Mouse (Mus musculus): ENCODE measurements around the gene Itih1.

Gene Itih1

DNA sequence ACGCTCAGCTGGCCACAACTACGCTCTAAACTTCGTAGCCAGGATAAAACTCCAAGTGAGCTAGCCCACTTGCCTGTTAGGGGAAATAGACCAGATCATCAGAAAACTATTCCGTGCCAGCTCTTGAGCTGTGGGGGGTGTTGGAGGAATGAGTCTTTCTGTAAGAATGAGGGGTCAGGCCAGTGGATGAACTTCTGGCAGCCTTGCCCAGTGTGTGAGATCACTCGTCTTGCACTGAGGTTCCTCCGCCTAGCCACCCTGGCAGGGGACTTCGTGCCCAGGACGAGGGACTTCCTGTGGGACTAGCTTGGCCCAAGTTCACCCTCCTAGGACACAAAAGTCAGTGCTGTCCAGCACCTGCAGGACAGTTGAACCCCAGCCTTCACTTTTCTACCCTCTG is 38.8 kb downstream of the Itih1 start:
- DNase-seq (ENCODE audit: low read depth), result no peak

DNA sequence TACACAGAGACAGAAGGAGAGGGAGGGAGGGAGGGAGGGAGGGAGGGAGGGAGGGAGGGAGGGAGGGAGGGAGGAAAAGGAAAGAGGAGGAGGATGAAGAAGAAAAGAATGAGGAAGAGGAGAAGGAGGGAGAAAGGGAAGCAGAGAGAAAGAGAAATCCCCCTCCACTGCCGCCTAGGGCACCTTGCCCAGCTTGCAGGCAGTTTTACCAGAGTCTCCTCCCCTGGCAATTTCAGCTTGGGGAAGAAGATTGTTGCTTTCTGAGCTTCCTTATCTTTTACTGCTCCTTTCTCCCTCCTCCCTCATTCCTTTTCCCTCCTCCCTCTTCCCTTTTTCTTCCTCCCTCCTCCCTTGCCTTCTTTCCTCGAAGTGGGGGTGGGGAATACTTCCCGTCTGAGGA is 40.1 kb downstream of the Itih1 start:
- DNase-seq (ENCODE audit: low read depth), result no peak

DNA sequence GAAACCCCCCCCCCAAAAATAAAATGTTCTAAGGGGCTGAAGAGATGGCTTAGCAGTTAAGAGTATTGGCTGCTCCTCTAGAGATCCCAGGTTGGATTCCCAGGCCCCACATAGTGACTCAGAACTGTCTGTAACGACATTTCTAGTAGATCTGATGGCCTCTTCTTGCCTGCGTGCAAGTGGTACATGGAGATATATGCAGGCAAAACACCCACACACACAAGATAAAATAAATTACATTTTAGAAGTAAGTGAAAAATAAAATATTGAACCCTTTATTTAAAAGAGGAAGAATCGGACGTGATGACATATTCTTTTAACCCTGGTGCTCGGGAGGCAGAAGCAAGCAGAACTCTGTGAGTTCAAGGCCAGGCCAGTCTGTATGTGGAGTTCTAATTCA is 40.5 kb downstream of the Itih1 start:
- no peak for DNase-seq (ENCODE audit: low read depth)

DNA sequence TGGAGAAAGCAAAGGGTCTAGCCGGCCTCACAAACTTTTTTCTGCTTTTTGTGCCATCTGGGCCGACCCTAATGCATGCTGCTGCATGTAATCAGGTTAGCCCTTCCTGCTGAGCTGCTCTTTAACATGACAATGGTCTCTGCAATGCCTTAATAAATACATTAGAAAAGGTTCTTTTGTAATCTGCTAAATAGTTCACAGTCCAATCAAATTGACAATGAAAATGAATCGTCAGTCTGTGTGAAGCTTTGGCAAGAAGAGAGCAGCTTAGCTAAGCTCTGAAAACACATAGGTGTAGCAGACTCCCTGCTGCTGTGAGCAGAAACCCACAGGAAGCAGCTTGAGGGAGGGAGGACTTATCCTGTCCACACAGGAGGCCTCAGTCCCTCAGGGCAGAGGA is 43.1 kb downstream of the Itih1 start:
- peak; percentile 19 for DNase-seq (ENCODE audit: low read depth)

DNA sequence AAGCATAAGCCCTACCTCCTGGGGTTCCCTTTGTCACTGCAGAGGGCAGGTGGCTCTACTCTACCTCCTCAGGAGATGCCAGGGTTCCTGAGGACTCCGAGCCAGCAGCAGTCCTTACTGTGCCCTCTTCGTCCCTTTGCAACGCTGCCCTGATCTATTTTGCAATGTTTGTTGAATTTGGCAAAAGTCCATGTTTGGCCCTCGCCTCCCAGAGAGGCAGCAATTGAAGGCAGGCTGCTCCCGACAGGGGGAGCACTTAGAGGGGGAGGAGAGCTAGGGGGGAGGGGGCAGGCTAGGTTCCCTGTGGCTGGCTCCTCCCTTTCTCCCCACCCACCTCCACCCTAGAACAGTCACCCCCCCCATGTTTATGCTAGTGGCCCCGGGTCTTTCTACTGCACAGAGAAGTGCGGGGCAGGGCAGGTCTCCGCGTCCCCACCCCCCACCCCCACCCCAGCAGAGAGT is 54.8 kb downstream of the Itih1 start:
- DNase-seq (ENCODE audit: low read depth), result peak; percentile 64

DNA sequence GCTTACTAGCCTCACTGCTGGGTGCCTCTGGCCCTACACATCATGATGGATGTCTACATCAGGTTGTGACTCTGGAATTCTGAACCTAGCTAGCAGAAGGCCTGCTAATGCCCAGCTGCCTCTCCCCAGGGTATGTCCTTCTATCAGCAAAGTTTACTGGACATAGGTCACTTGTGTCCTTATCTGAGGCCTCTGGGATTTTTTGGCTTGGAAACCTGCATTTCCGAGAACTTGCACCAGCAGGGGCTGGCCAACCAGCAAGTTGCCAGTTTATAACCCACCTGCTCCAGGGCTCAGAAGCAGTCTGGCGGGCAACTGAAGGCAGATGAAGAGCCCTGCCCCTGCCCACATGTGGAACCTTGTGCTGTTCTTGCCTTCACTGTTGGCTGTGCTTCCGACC is 56.9 kb downstream of the Itih1 start, which contains the start of gene Itih4:
Itih4 (plus strand) TSS at position 273 of the 400 bp plus-strand sequence.
- DNase-seq (ENCODE audit: low read depth), result no peak

DNA sequence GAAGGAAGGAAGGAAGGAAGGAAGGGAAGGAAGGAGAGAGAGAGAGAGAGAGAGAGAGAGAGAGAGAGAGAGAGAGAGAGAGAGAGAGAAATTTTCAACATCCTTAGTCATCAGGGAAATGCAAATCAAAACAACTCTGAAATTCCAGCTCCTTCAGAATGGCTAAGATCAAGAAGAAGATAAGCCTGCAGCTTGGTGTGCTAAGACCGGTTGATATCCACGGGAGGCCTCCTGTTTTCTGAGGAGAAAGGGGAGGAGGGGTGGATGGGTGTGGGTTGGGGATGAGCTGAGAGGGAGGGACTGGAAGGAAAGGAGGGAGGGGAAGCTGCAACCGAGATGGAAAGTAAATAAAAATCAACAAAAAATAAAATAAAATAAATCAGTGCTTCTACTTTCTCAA is 57.8 kb downstream of the Itih1 start:
- DNase-seq (ENCODE audit: low read depth), result no peak

DNA sequence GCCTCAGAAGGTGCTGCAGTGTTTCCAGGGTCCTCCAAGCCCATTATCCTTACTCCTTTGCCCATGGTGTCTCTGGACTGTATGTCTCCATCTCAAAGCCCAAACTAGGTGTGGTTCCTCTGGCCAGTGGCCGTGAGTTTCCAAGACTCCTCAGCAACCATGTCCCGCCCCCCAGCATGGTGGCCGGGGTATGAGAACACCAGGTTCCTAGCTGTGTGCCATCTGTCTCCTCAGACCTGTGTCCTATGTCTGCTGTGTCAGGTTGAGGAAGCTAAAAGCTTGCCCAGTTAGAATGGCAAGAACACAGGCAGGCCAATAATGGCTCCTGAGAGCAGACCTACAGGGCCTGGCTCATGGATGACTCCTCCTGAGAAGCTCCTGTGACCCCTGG is 61.4 kb downstream of the Itih1 start:
- no peak for DNase-seq (ENCODE audit: low read depth)

DNA sequence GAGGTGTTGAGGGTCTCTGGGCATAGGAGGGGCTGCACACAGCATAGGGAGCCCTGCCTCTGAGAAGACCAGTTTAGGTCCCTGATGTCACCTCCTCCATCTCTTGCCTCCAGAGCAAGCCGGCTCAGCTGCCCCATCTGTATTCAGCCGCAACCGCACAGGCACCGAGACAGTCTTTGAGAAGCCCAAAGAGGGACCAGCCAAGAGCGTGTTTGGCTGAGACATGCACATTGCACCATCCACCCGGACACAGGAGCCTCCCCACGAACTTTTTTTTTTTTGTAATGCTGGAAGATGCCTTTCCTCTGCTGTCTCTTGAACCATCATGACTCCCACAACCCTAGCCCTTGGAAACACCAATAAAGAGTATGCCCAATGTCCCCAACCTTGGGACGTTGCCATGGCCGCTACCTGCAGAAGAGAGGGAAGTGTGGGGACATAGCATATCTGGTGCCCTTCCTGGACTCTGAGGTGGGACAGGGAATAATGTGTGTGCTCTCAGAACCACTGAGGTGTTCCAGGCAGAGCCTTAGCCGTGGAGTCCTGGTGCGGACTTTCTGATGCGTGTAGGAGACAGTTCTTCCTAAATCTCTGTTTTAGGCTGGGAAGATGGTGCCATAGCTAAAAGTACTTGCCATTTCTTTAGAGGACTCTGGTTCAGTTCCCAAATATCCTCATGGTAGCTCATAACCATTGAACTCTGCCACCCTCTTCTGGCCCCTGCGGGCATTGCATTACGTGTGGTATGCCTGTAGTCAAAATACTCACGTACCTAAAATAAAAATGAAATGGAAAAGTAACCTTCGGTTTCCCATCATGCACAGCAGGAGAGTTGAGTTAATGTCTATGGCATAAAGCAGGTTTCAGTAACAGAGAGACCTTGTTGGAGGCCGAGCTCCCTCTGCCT is 62.0 kb downstream of the Itih1 start:
- DNase-seq (ENCODE audit: low read depth), result peak; percentile 72

DNA sequence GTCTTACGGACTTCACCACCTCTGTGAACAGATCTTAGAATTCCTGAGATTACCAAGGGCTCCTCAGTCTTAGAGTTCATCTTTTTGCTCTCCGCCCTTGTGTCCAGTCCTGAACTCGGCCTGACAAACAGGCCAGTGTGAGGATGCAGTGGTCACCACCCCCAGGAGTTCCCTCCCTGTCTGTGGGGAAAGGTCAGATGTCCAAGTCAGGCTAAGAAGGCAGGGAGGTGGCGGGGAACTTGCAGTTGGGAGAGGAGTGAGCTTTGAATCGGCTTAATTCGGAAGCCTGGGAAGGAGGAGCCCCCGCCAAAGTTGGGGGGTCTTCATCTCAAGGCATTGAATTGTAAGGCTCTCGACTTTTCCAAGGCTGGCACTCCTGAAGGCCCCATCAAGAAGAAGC is 62.8 kb downstream of the Itih1 start:
- no peak for DNase-seq (ENCODE audit: low read depth)

DNA sequence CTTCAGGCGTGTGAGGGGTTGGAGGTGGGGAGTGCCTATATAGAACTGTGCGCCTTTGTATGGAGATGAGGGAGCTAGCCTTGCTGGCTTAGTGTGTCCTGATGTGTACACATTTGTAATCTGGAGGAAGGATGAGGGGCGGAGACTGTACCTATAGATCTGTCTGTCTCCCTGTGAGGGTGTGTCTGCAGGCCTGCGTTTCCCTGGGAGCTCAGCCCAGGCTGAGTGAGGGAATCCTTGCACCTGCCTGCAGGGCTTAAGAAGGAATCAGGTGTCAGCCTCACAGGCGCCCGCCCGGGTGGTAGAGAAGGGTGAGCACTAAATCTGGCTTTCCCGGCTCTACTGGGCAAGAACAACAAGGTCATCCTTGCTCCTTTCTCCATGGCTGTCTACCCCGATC is 63.3 kb downstream of the Itih1 start:
- no peak for DNase-seq (ENCODE audit: low read depth)

Measured in 416B (cell line).